Mouse (Mus musculus) forebrain, embryonic 16.5 days (tissue): ENCODE data around the gene Celf2. TPM values are rescaled to one million over a fixed set of nuclear protein-coding genes. Genes with fewer than 3 reads are reported as not detected.

Experiments
- ATAC-seq: fragments of 200-750 bp; cut with Nextera tagmentation; 2 replicates; pipeline ENCODE4 v1.8.0; 2017; ENCODE audit warnings: mild to moderate bottlenecking, moderate library complexity
- H3K27ac ChIP-seq: fragments of 300-500 bp; sonication (generic); 2 replicates; pipeline ENCODE4 v1.5.1; 2014; ENCODE audit warnings: low read length, control low read depth
- H3K27me3 ChIP-seq: fragments of 300-500 bp; sonication (generic); replicated peaks from 2 replicates; pipeline ENCODE4 v1.6.1; 2014; ENCODE audit warnings: low read length; ENCODE audit not compliant: control insufficient read depth, insufficient read depth
- H3K36me3 ChIP-seq: fragments of 300-500 bp; sonication (generic); 2 replicates; pipeline ENCODE4 v1.6.1; 2014; ENCODE audit not compliant: control insufficient read depth, insufficient read depth
- H3K4me1 ChIP-seq: fragments of 300-500 bp; sonication (generic); replicated peaks from 2 replicates; pipeline ENCODE4 v1.6.1; 2014; ENCODE audit warnings: low read length; ENCODE audit not compliant: control insufficient read depth, insufficient read depth
- H3K4me2 ChIP-seq: fragments of 300-500 bp; sonication (generic); 2 replicates; pipeline ENCODE4 v1.6.1; 2014; ENCODE audit warnings: mild to moderate bottlenecking, low read length, control low read depth
- H3K4me3 ChIP-seq: fragments of 300-500 bp; sonication (generic); replicated peaks from 2 replicates; pipeline ENCODE4 v1.5.1; 2014; ENCODE audit warnings: mild to moderate bottlenecking, low read length, control low read depth
- H3K9ac ChIP-seq: fragments of 300-500 bp; sonication (generic); replicated peaks from 2 replicates; pipeline ENCODE4 v1.6.1; 2014; ENCODE audit warnings: low read depth, low read length, control low read depth
- H3K9me3 ChIP-seq: fragments of 300-500 bp; sonication (generic); 2 replicates; pipeline ENCODE4 v1.6.1; 2016; ENCODE audit warnings: low read length; ENCODE audit not compliant: control insufficient read depth
- WGBS: fragments of 180-500 bp; shearing (Covaris S2); extraction: QIAGEN DNeasy Blood & Tissue Kit; methylation state at CpG from one replicate; pipeline ENCODE4 v1.1.7; 2014; 5-methylcytosine and 5-hydroxymethylcytosine counted together
- polyA plus RNA-seq: library from polyadenylated mRNA; unstranded; fragments of >200 nt; fragmentation: Nextera tagmentation; extraction: Ambion mirVana; gene quantifications from 2 replicates; pipeline ENCODE4 v1.2.1, GENCODE M21; 2015

Gene Celf2
- polyA plus RNA-seq, 1 experiment from 2014 or later = 348 TPM

DNA sequence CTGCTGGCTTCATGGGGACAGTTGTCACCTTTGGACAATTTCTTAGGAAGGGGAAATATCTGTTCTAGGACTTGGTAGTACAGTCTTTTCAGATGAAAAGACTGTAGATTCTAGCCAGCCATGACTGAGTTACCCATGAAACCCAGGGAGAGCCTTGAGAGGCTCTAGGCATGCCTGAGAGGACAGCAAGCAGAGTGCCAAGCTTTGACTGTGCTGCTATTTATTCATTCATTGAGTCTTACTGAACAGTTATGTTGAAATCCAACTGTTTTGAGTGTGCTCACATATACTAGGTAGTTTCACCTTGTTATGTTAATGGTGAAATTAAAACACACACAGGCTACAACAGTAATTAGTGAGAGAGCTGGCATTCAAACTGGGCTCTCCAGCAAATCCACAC lies 971.3 kb downstream of the Celf2 start:
- Histone ChIP-seq H3K27me3 (no peaks in the 10 kb centered on the region), H3K9me3 (no peaks in the 10 kb centered on the region), H3K4me2 (no peak overlapping the region), H3K9ac (no peak overlapping the region), H3K36me3 (0 out of 2 replicates have a peak, but pooled peaks cover 8% of the 10 kb centered on the region), H3K27ac (peak overlapping the region; percentile 51; the same call in 1 of the 2 replicates), H3K4me1 (peaks cover 11% of the 10 kb centered on the region), H3K4me3 (no peak overlapping the region)
- peak; percentile 20 for ATAC-seq

DNA sequence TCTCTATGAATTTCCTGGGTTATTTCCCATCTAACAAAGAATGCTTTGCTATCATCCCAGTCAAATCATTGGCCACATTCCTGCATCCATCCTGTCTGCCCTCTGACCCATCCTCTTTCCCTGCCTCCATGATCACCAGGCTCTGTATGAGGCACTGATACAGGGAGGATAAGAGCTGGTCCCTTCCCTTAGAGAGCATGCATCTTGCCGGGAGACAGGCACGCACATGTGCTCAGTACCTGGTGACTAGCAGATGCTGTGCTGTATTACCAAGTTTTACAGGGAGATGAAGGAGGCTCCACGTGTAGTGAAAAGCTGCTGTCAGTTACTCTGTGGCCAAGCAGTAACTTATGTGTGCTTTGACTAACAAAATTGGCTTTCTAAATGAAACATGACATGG lies 972.0 kb downstream of the Celf2 start:
- no peak overlapping the region for H3K27ac ChIP-seq
- ATAC-seq = peak; percentile 17; the same call in 1 of the 2 replicates
- 69% methylated on average over 3 of the region's 3 CpGs for WGBS

DNA sequence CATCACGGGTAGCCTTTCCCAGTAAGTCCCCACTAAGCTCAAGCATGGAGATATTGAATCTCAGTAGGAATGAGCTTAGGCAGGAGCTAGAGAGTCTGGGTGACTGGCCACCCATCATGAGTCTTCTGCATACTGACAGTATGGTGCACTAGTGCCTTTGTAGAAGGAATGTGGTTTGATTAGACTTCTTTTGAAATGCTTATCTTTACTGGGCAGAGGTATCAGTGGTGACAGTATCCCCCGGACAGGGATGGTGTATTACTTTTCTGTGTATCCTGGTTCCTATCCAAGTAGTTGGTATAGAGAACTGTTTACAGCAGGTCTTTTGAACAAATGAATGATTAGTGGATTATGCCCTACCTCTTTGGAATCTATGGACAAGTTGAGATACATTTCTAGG lies 973.0 kb downstream of the Celf2 start:
- Histone ChIP-seq H3K9ac (no peak overlapping the region), H3K36me3 (0 out of 2 replicates have a peak, but pooled peaks cover 3% of the 10 kb centered on the region), H3K9me3 (no peaks in the 10 kb centered on the region), H3K4me2 (no peak overlapping the region), H3K27me3 (no peaks in the 10 kb centered on the region), H3K4me1 (peaks cover 11% of the 10 kb centered on the region), H3K4me3 (no peak overlapping the region), H3K27ac (no peak overlapping the region)
- ATAC-seq = no peak
- WGBS = 84% methylated on average over 2 of the region's 2 CpGs

More for the DNA sequence above, 972.0 kb downstream of the Celf2 start:
- no peak overlapping the region for H3K4me3 ChIP-seq
- H3K9me3 ChIP-seq = no peaks in the 10 kb centered on the region
- 0 out of 2 replicates have a peak, but pooled peaks cover 5% of the 10 kb centered on the region for H3K36me3 ChIP-seq
- H3K4me2 ChIP-seq = no peak overlapping the region
- peaks cover 11% of the 10 kb centered on the region for H3K4me1 ChIP-seq
- H3K27me3 ChIP-seq = no peaks in the 10 kb centered on the region
- H3K9ac ChIP-seq = no peak overlapping the region

DNA sequence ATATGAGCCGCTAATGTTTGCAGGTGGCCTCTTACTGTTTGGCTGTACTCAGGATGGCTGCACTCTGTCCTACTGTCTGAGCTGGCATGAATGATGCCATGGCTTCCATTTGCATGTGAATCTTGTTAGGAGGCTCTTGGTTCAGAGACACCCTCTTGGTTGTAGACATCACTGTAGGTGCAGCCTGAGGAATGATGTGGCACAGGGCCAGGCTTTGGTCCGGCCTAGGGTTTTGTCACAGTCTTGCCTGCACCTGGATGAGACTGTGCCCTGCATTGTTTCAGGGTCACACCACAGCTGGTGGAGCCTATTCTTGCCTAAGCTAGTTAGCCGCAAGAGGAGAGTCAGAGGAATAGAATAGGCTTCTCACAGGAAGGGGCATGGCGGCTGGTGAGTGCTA lies 977.0 kb downstream of the Celf2 start:
- Histone ChIP-seq H3K4me1 (no peaks in the 10 kb centered on the region; the same call in 1 of the 2 replicates), H3K27ac (no peak overlapping the region), H3K4me2 (no peak overlapping the region), H3K9me3 (no peaks in the 10 kb centered on the region), H3K9ac (no peak overlapping the region), H3K4me3 (no peak overlapping the region), H3K27me3 (no peaks in the 10 kb centered on the region), H3K36me3 (no peaks in the 10 kb centered on the region)
- WGBS = 47% methylated on average over 4 of the region's 4 CpGs
- ATAC-seq = no peak

DNA sequence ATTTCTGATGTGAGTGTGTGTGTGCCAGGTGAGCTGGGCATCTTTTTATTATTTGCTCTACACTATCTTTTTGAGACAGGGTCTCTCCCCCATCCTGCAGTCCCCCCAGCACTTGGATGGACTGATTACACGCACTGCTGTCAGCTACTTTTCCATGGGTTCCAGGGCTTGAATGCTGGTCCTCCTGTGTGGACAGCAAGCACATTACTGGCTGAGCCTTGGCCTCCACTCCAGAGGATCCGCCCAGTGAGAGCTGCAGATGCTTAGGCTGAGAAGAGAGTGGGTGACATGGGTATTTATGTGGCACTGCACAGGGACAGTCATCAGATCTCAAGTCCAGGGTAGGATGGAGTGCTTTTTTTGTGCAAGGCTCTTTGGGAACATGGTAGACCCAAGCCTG lies 981.3 kb downstream of the Celf2 start:
- no peaks in the 10 kb centered on the region for H3K36me3 ChIP-seq
- peaks cover 3% of the 10 kb centered on the region for H3K4me1 ChIP-seq
- 90% methylated on average over 2 of the region's 2 CpGs for WGBS
- ATAC-seq = no peak
- no peak overlapping the region for H3K9ac ChIP-seq
- no peaks in the 10 kb centered on the region for H3K27me3 ChIP-seq
- H3K4me2 ChIP-seq = no peak overlapping the region
- H3K27ac ChIP-seq = no peak overlapping the region
- no peak overlapping the region for H3K4me3 ChIP-seq
- no peaks in the 10 kb centered on the region for H3K9me3 ChIP-seq

DNA sequence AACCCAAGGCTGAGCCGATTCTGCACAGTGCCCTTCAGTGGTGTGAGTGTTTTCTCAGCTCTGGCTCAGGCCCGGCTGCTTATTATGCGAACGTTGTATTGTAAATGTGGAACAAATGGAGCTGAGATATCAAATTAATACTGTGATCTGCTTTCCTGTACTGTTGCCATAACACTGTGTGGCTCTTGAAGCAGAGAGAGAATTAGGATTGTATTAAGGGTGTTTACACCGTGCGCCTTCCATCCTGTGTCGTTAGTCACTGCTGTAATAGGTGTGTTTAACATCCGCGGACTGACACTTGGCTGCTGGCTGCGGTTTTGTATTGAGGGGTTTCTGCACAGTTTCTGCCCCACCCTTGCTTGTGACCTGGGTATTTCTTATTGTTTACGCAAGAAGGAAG lies 982.5 kb downstream of the Celf2 start:
- H3K27me3 ChIP-seq = no peaks in the 10 kb centered on the region
- H3K4me1 ChIP-seq = peaks cover 3% of the 10 kb centered on the region
- peak; percentile 22; the same call in 1 of the 2 replicates for ATAC-seq
- no peak overlapping the region for H3K9ac ChIP-seq
- H3K27ac ChIP-seq = no peak overlapping the region
- 70% methylated on average over 11 of the region's 11 CpGs for WGBS
- H3K4me3 ChIP-seq = no peak overlapping the region
- H3K36me3 ChIP-seq = no peaks in the 10 kb centered on the region
- H3K4me2 ChIP-seq = no peak overlapping the region
- no peaks in the 10 kb centered on the region for H3K9me3 ChIP-seq

DNA sequence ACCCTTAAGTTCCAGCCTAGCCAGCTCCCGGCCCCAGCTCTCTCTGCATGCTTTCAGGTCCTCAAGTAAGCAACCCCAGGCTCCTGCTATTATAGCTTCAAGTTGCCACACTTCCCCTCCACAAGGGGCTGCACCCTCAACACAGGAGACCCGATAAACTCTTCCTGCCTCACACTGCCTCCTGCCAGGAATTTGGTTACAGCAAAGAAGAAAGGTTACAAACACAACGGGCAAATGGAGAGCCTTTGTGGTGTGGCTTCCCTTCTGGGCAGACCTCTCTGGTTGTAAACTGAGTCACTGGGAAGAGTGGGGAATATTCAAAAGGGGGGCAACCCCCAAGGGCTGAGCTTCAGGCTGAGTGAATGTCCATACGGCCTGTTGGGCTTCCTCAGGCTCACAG lies 983.1 kb downstream of the Celf2 start:
- 55% methylated on average over 4 of the region's 4 CpGs for WGBS
- Histone ChIP-seq H3K4me3 (no peak overlapping the region), H3K36me3 (no peaks in the 10 kb centered on the region), H3K27me3 (no peaks in the 10 kb centered on the region), H3K9me3 (no peaks in the 10 kb centered on the region), H3K4me2 (no peak overlapping the region), H3K27ac (no peak overlapping the region), H3K4me1 (peaks cover 3% of the 10 kb centered on the region), H3K9ac (no peak overlapping the region)
- no peak for ATAC-seq

DNA sequence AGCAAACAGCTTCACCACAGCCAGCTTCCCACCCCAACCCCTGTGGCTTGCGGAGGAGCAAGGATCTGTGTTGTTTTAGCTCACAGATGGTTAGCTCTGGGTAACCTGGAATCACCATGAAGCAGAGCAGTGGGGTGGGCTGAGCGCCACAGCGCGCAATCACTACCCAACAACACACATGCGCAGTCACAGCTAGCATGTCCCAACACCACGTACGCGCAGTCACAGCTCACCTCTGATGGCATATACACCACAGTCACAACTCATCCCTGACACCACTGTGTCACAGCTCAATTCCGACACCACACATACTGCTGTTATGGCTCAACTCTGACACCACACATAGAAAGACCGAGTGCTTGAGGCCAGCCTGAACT lies 985.5 kb downstream of the Celf2 start:
- no peak overlapping the region for H3K4me2 ChIP-seq
- no peaks in the 10 kb centered on the region for H3K9me3 ChIP-seq
- 92% methylated on average over 10 of the region's 10 CpGs for WGBS
- peaks cover 3% of the 10 kb centered on the region for H3K4me1 ChIP-seq
- peak; percentile 38; the same call in 1 of the 2 replicates for ATAC-seq
- H3K4me3 ChIP-seq = no peak overlapping the region
- no peaks in the 10 kb centered on the region for H3K27me3 ChIP-seq
- H3K27ac ChIP-seq = peak overlapping the region; percentile 44
- no peaks in the 10 kb centered on the region for H3K36me3 ChIP-seq
- H3K9ac ChIP-seq = no peak overlapping the region

DNA sequence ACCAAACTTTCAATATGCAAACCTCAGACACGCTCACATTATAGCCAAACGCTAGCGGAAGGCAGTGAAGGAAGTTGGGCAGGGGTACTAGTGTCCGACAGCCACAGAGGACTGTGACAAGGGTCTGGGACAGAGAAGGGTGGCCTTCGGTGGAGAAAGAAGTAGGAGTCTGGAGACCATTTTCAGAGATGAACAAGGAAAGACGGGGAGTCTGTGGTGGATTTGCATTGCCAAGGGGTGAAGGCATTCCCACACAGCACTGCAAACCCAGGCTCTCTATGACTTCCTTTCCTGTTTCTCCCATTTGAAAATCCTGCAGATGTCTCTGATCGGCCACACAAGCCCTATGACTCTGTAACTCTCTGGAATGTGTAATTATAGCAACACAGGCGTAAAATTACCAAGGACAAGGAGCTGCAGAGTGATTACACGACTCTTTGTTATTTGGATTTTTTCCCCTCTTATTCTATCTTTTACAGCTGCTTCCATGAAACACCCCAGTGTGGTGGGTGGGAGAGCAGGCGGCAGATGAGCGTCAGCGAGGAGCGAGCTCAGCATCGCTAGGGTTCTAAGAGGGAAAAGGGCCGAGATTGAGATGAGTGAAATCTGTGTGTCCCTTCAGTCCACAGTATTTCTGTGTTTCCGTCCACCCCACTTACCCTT lies 986.0 kb downstream of the Celf2 start:
- H3K36me3 ChIP-seq = no peaks in the 10 kb centered on the region
- H3K9me3 ChIP-seq = no peaks in the 10 kb centered on the region
- 75% methylated on average over 16 of the region's 16 CpGs for WGBS
- no peak overlapping the region for H3K9ac ChIP-seq
- H3K27ac ChIP-seq = peak overlapping the region; percentile 44
- no peak overlapping the region for H3K4me3 ChIP-seq
- no peak overlapping the region for H3K4me2 ChIP-seq
- peaks cover 3% of the 10 kb centered on the region for H3K4me1 ChIP-seq
- peak; percentile 75 for ATAC-seq
- H3K27me3 ChIP-seq = no peaks in the 10 kb centered on the region

DNA sequence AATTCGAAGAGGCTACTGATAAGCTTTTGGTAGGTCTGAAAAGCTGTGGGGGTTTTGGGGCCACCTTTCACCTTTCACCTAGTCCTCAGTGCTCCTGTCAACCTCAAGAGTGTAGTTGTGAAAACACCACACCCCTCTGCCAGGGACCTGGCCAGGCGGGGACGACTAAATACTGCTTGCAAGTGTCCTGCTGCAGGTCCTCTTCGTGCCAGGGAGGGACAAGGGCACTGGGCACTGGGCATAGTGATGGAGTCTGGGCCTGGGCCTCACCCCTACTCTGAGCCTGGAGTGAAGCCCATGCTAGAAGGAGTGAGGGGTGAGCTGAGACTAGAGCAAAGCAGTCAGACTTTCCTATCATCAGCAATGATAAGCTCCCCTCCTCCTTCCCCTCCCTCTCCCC lies 987.0 kb downstream of the Celf2 start:
- 82% methylated on average over 4 of the region's 4 CpGs for WGBS
- H3K27me3 ChIP-seq = no peaks in the 10 kb centered on the region

More for the DNA sequence above, 987.0 kb downstream of the Celf2 start:
- H3K9me3 ChIP-seq = no peaks in the 10 kb centered on the region
- ATAC-seq = no peak
- H3K4me1 ChIP-seq = peaks cover 3% of the 10 kb centered on the region
- no peak overlapping the region for H3K27ac ChIP-seq
- no peaks in the 10 kb centered on the region for H3K36me3 ChIP-seq
- H3K4me3 ChIP-seq = no peak overlapping the region
- no peak overlapping the region for H3K9ac ChIP-seq
- H3K4me2 ChIP-seq = no peak overlapping the region
